Mouse (Mus musculus) MEL (cell line): Measurements from ENCODE around the gene Gm20388. TPM values are rescaled to one million over a fixed set of nuclear protein-coding genes. Genes with fewer than 3 reads are reported as not detected.

Experiments used
- DNase-seq: peaks from one replicate; pipeline ENCODE4 v3.0.0; 2011; ENCODE audit warnings: low read depth, low spot score
- H3K27ac ChIP-seq: 2 replicates; pipeline ENCODE4 v1.5.1; 2012; ENCODE audit warnings: low read depth, mild to moderate bottlenecking, control low read depth, low read length, moderate library complexity; ENCODE audit not compliant: control insufficient read depth
- H3K27me3 ChIP-seq, 2 experiments: fragments of 150-350 bp in 1 of 2; sonication (generic) in 1 of 2; 2 replicates each; pipeline ENCODE4 v1.6.1; 2012; ENCODE audit warnings: low read length in 2 of 2, mild to moderate bottlenecking in 2 of 2, improper control_type of control experiment in 1 of 2, moderate library complexity in 1 of 2; ENCODE audit not compliant: insufficient read depth in 2 of 2, control insufficient read depth in 1 of 2
- H3K36me3 ChIP-seq, 2 experiments: 2 replicates each; pipeline ENCODE4 v1.6.1; 2012 to 2014; ENCODE audit warnings: low read length in 2 of 2, improper control_type of control experiment in 1 of 2, inconsistent platforms in 1 of 2, mild to moderate bottlenecking in 1 of 2; ENCODE audit not compliant: insufficient read depth in 2 of 2, control insufficient read depth in 1 of 2
- H3K4me1 ChIP-seq, 2 experiments: fragments of 150-350 bp in 1 of 2; sonication (generic) in 1 of 2; 2 replicates each; pipeline ENCODE4 v1.6.1; 2012; ENCODE audit warnings: low read length in 2 of 2, improper control_type of control experiment in 1 of 2, mild to moderate bottlenecking in 1 of 2; ENCODE audit not compliant: insufficient read depth in 2 of 2, control insufficient read depth in 1 of 2
- H3K4me3 ChIP-seq, 2 experiments: fragments of 150-350 bp in 1 of 2; sonication (generic) in 1 of 2; 2 replicates each; pipeline ENCODE4 v1.5.1; 2012; ENCODE audit warnings: low read depth in 2 of 2, low read length in 2 of 2, mild to moderate bottlenecking in 2 of 2, moderate library complexity in 2 of 2, control low read depth in 1 of 2, improper control_type of control experiment in 1 of 2; ENCODE audit not compliant: control insufficient read depth in 1 of 2, insufficient read depth in 1 of 2
- H3K79me2 ChIP-seq: 2 replicates; pipeline ENCODE4 v1.6.1; 2012; ENCODE audit warnings: mild to moderate bottlenecking, low read length, moderate library complexity; ENCODE audit not compliant: control insufficient read depth, poor library complexity, insufficient read depth
- H3K9ac ChIP-seq: 2 replicates; pipeline ENCODE4 v1.6.1; 2012; ENCODE audit warnings: low read depth, mild to moderate bottlenecking, control low read depth, low read length, moderate library complexity; ENCODE audit not compliant: control insufficient read depth, poor library complexity, severe bottlenecking
- H3K9me3 ChIP-seq: fragments of 150-350 bp; sonication (generic); replicated peaks from 2 replicates; pipeline ENCODE4 v1.6.1; 2012; ENCODE audit warnings: mild to moderate bottlenecking, low read length, improper control_type of control experiment, moderate library complexity; ENCODE audit not compliant: insufficient read depth
- BHLHE40 ChIP-seq: IDR thresholded peaks from 2 replicates; pipeline ENCODE4 v1.6.1; 2012; ENCODE audit warnings: low read depth, mild to moderate bottlenecking, inconsistent platforms, low read length, improper control_type of control experiment, borderline replicate concordance
- CHD2 ChIP-seq: IDR thresholded peaks from 2 replicates; pipeline ENCODE4 v1.6.1; 2011; ENCODE audit warnings: low read length, improper control_type of control experiment
- CTCF ChIP-seq, 3 experiments: IDR thresholded peaks in 2 of 3; conservative IDR thresholded peaks in 1 of 3; 2 replicates each; pipeline ENCODE4 v1.5.1; 2011 to 2012; ENCODE audit warnings: low read length in 3 of 3, low read depth in 2 of 3, mild to moderate bottlenecking in 2 of 3, improper control_type of control experiment in 1 of 3, inconsistent platforms in 1 of 3, mixed read lengths in 1 of 3, moderate library complexity in 1 of 3; ENCODE audit not compliant: control insufficient read depth in 1 of 3, insufficient read depth in 1 of 3, poor library complexity in 1 of 3, severe bottlenecking in 1 of 3
- ELF1 ChIP-seq: IDR thresholded peaks from 2 replicates; pipeline ENCODE4 v1.6.1; 2014; ENCODE audit warnings: low read depth, mild to moderate bottlenecking, inconsistent platforms, low read length, improper control_type of control experiment, moderate library complexity
- GATA1 ChIP-seq: IDR thresholded peaks from 2 replicates; pipeline ENCODE4 v1.6.1; 2011; ENCODE audit warnings: low read depth, low read length, improper control_type of control experiment
- MYC ChIP-seq: IDR thresholded peaks from 2 replicates; pipeline ENCODE4 v1.6.1; 2011; ENCODE audit warnings: low read depth, mild to moderate bottlenecking, low read length, improper control_type of control experiment, moderate library complexity
- SIN3A ChIP-seq: IDR thresholded peaks from 2 replicates; pipeline ENCODE4 v1.6.1; 2012; ENCODE audit warnings: low read length, improper control_type of control experiment, inconsistent platforms
- USF2 ChIP-seq, 2 experiments: IDR thresholded peaks; 2 replicates each; pipeline ENCODE4 v1.6.1; 2011 to 2012; ENCODE audit warnings: improper control_type of control experiment in 2 of 2, low read length in 2 of 2, borderline replicate concordance in 1 of 2, inconsistent platforms in 1 of 2, low read depth in 1 of 2, mild to moderate bottlenecking in 1 of 2; ENCODE audit not compliant: insufficient read depth in 1 of 2
- ZNF384 ChIP-seq: IDR thresholded peaks from 2 replicates; pipeline ENCODE4 v1.6.1; 2012; ENCODE audit warnings: low read depth, mild to moderate bottlenecking, inconsistent platforms, low read length, improper control_type of control experiment
- polyA plus RNA-seq, 2 experiments: library from polyadenylated mRNA; stranded (reverse) in 1 of 2; unstranded in 1 of 2; fragments of >175 nt in 1 of 2; fragments of >200 nt in 1 of 2; gene quantifications; 2 replicates each; pipeline versions ENCODE4 v1.2.1 to v1.2.4; 2012; ENCODE audit warnings: low replicate concordance in 2 of 2, low read depth in 1 of 2; ENCODE audit not compliant: insufficient read length in 2 of 2, insufficient read depth in 1 of 2, missing spikeins in 1 of 2
- total RNA-seq: library from RNA; depleted of rRNA; stranded (reverse); fragments of 300-350 nt; gene quantifications from 2 replicates; pipeline ENCODE4 v1.2.3, GENCODE M21; 2012

Gm20388 gene
- total and polyA plus RNA-seq, 3 experiments, result 11.1 to 17.8 TPM; not detected in 1

- H3K27ac ChIP-seq, result no peak overlapping the region
- H3K9me3 ChIP-seq, result no peaks in the 10 kb centered on the region
- no peak for DNase-seq
- no peaks in the 10 kb centered on the region for H3K79me2 ChIP-seq
- no peaks in the 10 kb centered on the region for H3K36me3 ChIP-seq
- no peak overlapping the region for H3K9ac ChIP-seq
- no peaks in the 10 kb centered on the region for H3K27me3 ChIP-seq
- no peaks in the 10 kb centered on the region for H3K4me1 ChIP-seq
- no peak for TF ChIP-seq CHD2
- TF ChIP-seq, all 39 proteins: peak for 0
- no peak overlapping the region for H3K4me3 ChIP-seq
Observed at GRCm38 (mm10) chr8:123687826-123688225, 3777.2 kb downstream of the Gm20388 start.

DNA sequence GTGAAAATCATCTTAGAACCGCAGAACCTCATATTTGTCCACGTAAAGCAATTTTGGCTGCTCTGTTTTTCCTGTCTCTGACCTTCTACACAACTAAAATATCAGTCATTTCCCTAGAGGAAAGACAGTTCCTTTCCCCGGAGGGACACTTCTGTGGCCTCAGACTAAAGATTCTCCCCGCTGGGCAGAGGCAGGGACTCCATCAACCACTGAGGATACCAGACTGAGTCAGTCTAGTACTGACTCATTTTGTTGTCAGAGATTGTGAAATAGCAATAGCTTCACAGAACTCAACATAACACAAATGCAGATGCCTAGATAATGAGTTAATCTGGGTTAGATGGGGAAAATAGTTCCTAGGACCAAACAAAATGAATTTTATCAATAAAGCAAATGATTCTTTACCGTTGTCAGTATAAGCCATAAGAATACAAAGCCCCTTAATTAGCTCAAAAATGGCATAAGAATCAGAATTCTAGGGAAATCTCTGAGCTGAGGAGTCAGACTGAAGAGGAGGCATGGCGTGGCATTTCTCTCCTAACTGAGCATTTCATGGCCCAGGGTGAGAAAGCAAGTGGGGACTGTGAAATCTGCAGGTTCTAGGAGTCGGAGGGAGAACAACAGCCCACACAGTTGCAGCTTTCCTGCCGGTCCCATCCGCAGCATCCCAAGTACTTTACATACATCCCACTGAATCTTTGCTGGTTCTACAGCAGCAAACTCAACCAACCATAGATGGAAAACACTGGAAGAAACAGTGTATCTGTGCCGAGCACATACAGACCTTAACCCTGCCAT is 3781.7 kb downstream of the Gm20388 start:
- no peak for TF ChIP-seq USF2 (IDR thresholded peaks at IDR 0.05; ENCODE audit: borderline replicate concordance in 1 of 2, insufficient read depth in 1 of 2, low read depth in 1 of 2, low read length in 2 of 2)
- no peak for TF ChIP-seq CTCF (IDR thresholded peaks at IDR 0.05 in 2 of 3, conservative IDR thresholded peaks at IDR 0.05 in 1 of 3; ENCODE audit: control insufficient read depth in 1 of 3, insufficient read depth in 1 of 3, low read depth in 2 of 3, low read length in 3 of 3, poor library complexity in 1 of 3, severe bottlenecking in 1 of 3)
- no peak for TF ChIP-seq ZNF384
- no peak overlapping the region for H3K9ac ChIP-seq
- H3K4me1 ChIP-seq, result no peaks in the 10 kb centered on the region
- H3K9me3 ChIP-seq, result no peaks in the 10 kb centered on the region
- no peaks in the 10 kb centered on the region for H3K36me3 ChIP-seq
- H3K79me2 ChIP-seq, result no peaks in the 10 kb centered on the region
- H3K4me3 ChIP-seq, result no peak overlapping the region
- peaks cover 0 to 3% of the 10 kb centered on the region in 2 experiments; a peak in 1 of 4 replicates for H3K27me3 ChIP-seq
- DNase-seq, result no peak
- no peak overlapping the region for H3K27ac ChIP-seq

- H3K9me3 ChIP-seq, result no peaks in the 10 kb centered on the region
- no peak for TF ChIP-seq ELF1
- TF ChIP-seq BHLHE40, result no peak
- no peak for TF ChIP-seq MYC
- TF ChIP-seq SIN3A, result no peak
- TF ChIP-seq GATA1, result no peak
- TF ChIP-seq, all 39 proteins: peak for 0
- no peak for DNase-seq
- Histone ChIP-seq H3K4me1 (no peaks in the 10 kb centered on the region), H3K36me3 (no peaks in the 10 kb centered on the region), H3K9ac (no peak overlapping the region), H3K27ac (no peak overlapping the region), H3K27me3 (peaks cover 0 to 3% of the 10 kb centered on the region in 2 experiments; a peak in 1 of 4 replicates), H3K4me3 (no peak overlapping the region), H3K79me2 (no peaks in the 10 kb centered on the region)
Observed at GRCm38 (mm10) chr8:123696167-123696566, 3785.5 kb downstream of the Gm20388 start.
